Mouse (Mus musculus) embryonic facial prominence, embryonic 14.5 days (tissue): ENCODE measurements around the gene Ptma. TPM values are rescaled to one million over a fixed set of nuclear protein-coding genes. Genes with fewer than 3 reads are reported as not detected.

Experiments
- ATAC-seq: fragments of 200-750 bp; cut with Nextera tagmentation; 2 replicates; pipeline ENCODE4 v1.8.0; 2017; ENCODE audit warnings: low read depth, moderate number of reproducible peaks, moderate TSS enrichment
- DNase-seq: peaks from one replicate; pipeline ENCODE4 v3.0.0-alpha.2; 2015; ENCODE audit warnings: low spot score
- H3K27ac ChIP-seq: fragments of 300-500 bp; sonication (generic); replicated peaks from 2 replicates; pipeline ENCODE4 v1.5.1; 2014; ENCODE audit warnings: low read depth, mild to moderate bottlenecking, low read length, moderate library complexity
- H3K27me3 ChIP-seq: fragments of 300-500 bp; sonication (generic); replicated peaks from 2 replicates; pipeline ENCODE4 v1.6.1; 2014; ENCODE audit warnings: low read length; ENCODE audit not compliant: control insufficient read depth, insufficient read depth
- H3K36me3 ChIP-seq: fragments of 300-500 bp; sonication (generic); 2 replicates; pipeline ENCODE4 v1.6.1; 2014; ENCODE audit warnings: low read length, mixed read lengths; ENCODE audit not compliant: control insufficient read depth, insufficient read depth
- H3K4me1 ChIP-seq: fragments of 300-500 bp; sonication (generic); 2 replicates; pipeline ENCODE4 v1.6.1; 2014; ENCODE audit warnings: antibody characterized with exemption, low read length; ENCODE audit not compliant: control insufficient read depth, insufficient read depth
- H3K4me2 ChIP-seq: fragments of 300-500 bp; sonication (generic); 2 replicates; pipeline ENCODE4 v1.6.1; 2014; ENCODE audit warnings: low read depth, mild to moderate bottlenecking, low read length, moderate library complexity, mixed read lengths
- H3K4me3 ChIP-seq: fragments of 300-500 bp; sonication (generic); 2 replicates; pipeline ENCODE4 v1.5.1; 2014; ENCODE audit warnings: low read depth, mild to moderate bottlenecking, low read length
- H3K9ac ChIP-seq: fragments of 300-500 bp; sonication (generic); 2 replicates; pipeline ENCODE4 v1.6.1; 2014; ENCODE audit warnings: low read depth, mild to moderate bottlenecking, low read length, moderate library complexity, mixed read lengths
- H3K9me3 ChIP-seq: fragments of 300-500 bp; sonication (generic); 2 replicates; pipeline ENCODE4 v1.6.1; 2016; ENCODE audit warnings: low read length; ENCODE audit not compliant: control insufficient read depth
- WGBS: fragments of 180-500 bp; shearing (Covaris S2); extraction: QIAGEN DNeasy Blood & Tissue Kit; methylation state at CpG from one replicate; pipeline ENCODE4 v1.1.7; 2014; 5-methylcytosine and 5-hydroxymethylcytosine counted together
- polyA plus RNA-seq: library from polyadenylated mRNA; unstranded; fragments of >200 nt; fragmentation: Nextera tagmentation; extraction: Ambion mirVana; gene quantifications from 2 replicates; pipeline ENCODE4 v1.2.1, GENCODE M21; 2014

Gene Ptma
- polyA plus RNA-seq, 1 experiment from 2014 or later: 1,814 TPM

DNA sequence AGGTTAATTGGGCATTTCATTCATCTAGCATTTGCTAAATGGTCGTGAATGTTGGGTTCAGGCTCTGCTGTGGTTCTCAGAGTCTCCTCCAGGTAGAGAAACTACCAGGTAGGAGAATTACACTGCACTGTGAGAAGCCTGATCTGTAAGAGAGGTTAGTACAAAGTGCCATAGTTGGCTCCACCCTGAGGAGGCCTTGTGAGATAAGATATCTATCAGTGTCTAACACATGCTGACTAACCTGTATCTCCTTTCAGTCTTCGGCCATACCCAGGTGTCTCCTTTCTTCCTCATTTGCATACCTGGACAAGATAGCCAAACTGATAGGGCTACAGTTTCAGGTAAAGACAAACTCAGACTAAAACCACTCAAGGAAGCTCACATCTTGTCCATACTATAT, 36.1 kb downstream of the Ptma start:
- Histone ChIP-seq H3K4me2 (no peak overlapping the region), H3K36me3 (peaks cover 32% of the 10 kb centered on the region), H3K4me1 (no peaks in the 10 kb centered on the region), H3K27ac (no peak overlapping the region), H3K9me3 (no peaks in the 10 kb centered on the region), H3K9ac (no peak overlapping the region), H3K4me3 (no peak overlapping the region), H3K27me3 (no peaks in the 10 kb centered on the region)
- ATAC-seq (no peak), DNase-seq (no peak)
- 81% methylated on average over 2 of the region's 2 CpGs for WGBS

DNA sequence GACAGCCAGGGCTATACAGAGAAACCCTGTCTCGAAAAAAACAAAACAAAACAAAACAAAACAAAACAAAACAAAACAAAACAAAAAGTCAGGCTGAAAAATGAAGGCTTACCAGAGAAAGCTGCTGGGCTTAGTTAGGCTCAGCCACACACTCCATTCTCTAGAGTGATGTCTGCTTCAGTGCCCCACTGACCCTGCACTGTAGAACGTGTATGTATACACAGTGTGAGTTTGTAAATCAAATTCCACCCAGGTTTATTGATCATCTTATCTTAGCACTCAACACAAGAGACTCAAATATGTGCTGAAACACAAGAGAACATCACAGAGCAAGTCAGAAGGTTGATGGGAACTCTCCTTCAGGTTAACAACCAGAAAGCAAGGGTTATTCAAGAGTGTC, 41.9 kb downstream of the Ptma start:
- Histone ChIP-seq H3K4me3 (no peak overlapping the region), H3K9me3 (no peaks in the 10 kb centered on the region), H3K36me3 (peaks cover 13% of the 10 kb centered on the region), H3K27ac (no peak overlapping the region), H3K9ac (no peak overlapping the region), H3K4me2 (no peak overlapping the region), H3K27me3 (no peaks in the 10 kb centered on the region), H3K4me1 (no peaks in the 10 kb centered on the region)
- DNase-seq: no peak
- WGBS: 81% methylated on average over 2 of the region's 2 CpGs
- ATAC-seq: no peak

DNA sequence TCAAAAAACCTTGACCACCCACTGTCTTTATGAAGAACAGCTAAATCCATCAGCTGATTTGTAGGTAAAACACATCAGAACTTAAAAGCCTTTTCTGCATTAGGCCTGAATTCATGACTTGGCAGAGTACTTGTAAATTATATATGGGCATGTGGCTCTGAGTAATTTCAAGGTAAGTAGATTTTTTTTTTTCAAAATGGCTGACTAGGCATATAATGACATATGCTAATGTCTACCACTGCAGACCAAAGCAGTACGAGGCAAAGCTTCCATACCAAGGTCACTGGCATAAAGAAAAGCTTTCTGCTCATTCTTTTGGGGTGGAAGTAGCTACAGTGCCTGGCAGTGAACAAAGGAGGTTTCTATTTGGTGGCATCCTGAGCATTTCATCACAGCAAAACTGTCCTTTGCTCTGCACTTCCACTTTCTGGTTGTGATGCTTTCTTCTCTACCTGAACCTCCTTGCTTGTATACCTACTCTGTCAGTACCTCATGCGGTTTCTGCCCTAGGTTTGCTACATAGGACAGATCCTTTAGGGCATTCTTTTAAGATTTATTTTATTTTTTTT, 42.9 kb downstream of the Ptma start:
- Histone ChIP-seq H3K27me3 (no peaks in the 10 kb centered on the region), H3K27ac (no peak overlapping the region), H3K4me1 (no peaks in the 10 kb centered on the region), H3K4me3 (no peak overlapping the region), H3K4me2 (no peak overlapping the region), H3K9ac (no peak overlapping the region), H3K36me3 (peaks cover 4% of the 10 kb centered on the region), H3K9me3 (no peaks in the 10 kb centered on the region)
- ATAC-seq (no peak), DNase-seq (no peak)
- WGBS: 91% methylated on average over 2 of the region's 2 CpGs

DNA sequence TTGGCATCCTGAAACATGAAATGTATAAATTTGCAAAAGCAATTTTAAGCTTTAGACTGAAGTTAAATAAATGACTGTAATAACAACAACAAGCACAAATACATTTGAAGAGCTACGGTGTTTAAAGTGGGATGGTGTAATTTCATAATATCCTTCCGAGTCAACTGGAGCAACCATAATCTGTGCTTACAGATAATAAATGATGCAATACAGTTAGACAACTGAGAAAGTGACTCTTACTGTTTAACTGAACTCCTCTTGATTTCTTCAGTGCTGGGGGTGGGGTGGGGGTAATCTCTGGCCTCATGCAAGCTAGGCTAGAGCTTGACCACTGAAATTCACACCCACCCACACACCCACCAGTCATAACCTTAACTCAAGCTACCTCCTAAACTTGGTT, 44.9 kb downstream of the Ptma start:
- H3K4me2 ChIP-seq: no peak overlapping the region
- H3K9me3 ChIP-seq: no peaks in the 10 kb centered on the region
- 86% methylated on average over 2 of the region's 2 CpGs for WGBS
- no peak for DNase-seq
- no peaks in the 10 kb centered on the region for H3K27me3 ChIP-seq
- no peak overlapping the region for H3K27ac ChIP-seq
- ATAC-seq: no peak
- H3K4me1 ChIP-seq: no peaks in the 10 kb centered on the region
- peaks cover 3% of the 10 kb centered on the region; the same call in 1 of the 2 replicates for H3K36me3 ChIP-seq
- H3K4me3 ChIP-seq: no peak overlapping the region
- H3K9ac ChIP-seq: no peak overlapping the region

DNA sequence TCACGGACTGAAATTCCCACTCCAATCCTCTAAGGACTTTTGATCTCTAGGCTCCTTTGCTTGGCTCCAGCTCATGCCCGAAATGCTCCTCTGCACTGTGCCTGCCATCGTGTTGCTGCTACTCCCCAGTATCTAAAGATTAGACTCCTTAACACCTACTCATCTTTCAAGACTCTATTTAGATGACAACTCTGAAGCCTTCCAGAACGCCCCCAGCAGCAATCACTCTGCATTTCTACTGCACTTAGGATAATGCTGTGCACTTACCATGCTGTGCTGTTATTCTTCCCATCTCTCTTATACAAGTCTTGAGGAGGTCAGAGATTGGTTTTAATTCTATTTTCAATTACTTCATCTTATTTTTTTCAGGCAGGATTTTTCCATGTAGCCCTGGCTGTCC, 45.4 kb downstream of the Ptma start:
- WGBS: 80% methylated on average over 4 of the region's 4 CpGs
- no peaks in the 10 kb centered on the region for H3K9me3 ChIP-seq
- peaks cover 3% of the 10 kb centered on the region; the same call in 1 of the 2 replicates for H3K36me3 ChIP-seq
- ATAC-seq (no peak), DNase-seq (no peak)
- no peak overlapping the region for H3K4me2 ChIP-seq
- H3K27me3 ChIP-seq: no peaks in the 10 kb centered on the region
- no peak overlapping the region for H3K9ac ChIP-seq
- no peak overlapping the region for H3K4me3 ChIP-seq
- no peaks in the 10 kb centered on the region for H3K4me1 ChIP-seq
- no peak overlapping the region for H3K27ac ChIP-seq

Other genes starting within 250 kb of the Ptma start
- 4.9 and 5.7 TPM in 2 replicates for gene B3gnt7, start 223.9 kb upstream of the Ptma start, polyA plus RNA-seq
- 285 and 297 TPM in 2 replicates for gene Ncl, start 167.3 kb upstream of the Ptma start, polyA plus RNA-seq
- not detected in 2 replicates for gene Nmur1, start 100.5 kb upstream of the Ptma start, polyA plus RNA-seq
- not detected in 2 replicates for gene Tex44, start 100.4 kb upstream of the Ptma start, polyA plus RNA-seq
- 55.8 and 59.2 TPM in 2 replicates for gene Pde6d, start 55.9 kb downstream of the Ptma start, polyA plus RNA-seq
- gene Cops7b, start 56.2 kb downstream of the Ptma start, polyA plus RNA-seq: 31.3 and 34.9 TPM in 2 replicates
- gene Nppc, start 143.8 kb downstream of the Ptma start, polyA plus RNA-seq: 7.4 and 10.5 TPM in 2 replicates
- 21.2 and 22.4 TPM in 2 replicates for gene Dis3l2, start 177.1 kb downstream of the Ptma start, polyA plus RNA-seq